In genomic region chr13:23543965-23544786, GRCm38 (mm10) we compare ENCODE assay signal across 8 mouse cellular contexts. TPM values are rescaled to one million over a fixed set of nuclear protein-coding genes. Genes with fewer than 3 reads are reported as not detected.
A peak's percentile ranks its signal among the peaks of the same experiment; 100 is the strongest.
DNase-seq lines count a peak whose midpoint lies in the region; ATAC-seq and TF ChIP-seq lines count a peak whose summit lies in the region.

TSS of gene Hist1h3f (plus strand) at chr13:23544052.

- 0 out of 2 replicates have a peak, but pooled peaks have one; percentile 6 for TF ChIP-seq EP300 in ES-Bruce4 (IDR thresholded peaks at IDR 0.05; ENCODE audit: insufficient read depth, low read depth, low read length)

- ATAC-seq in heart, embryonic 15.5 days (replicated peaks; ENCODE audit: insufficient number of reproducible peaks, insufficient read depth, low FRiP score, low read depth) = peak; percentile 88
- peak; percentile 75 for ATAC-seq in liver, embryonic 13.5 days (ENCODE audit: low read depth)

- H3K4me1 ChIP-seq in ES-Bruce4 (ENCODE audit: control insufficient read depth, insufficient read depth, low read length) = peaks cover under 1% of the 10 kb centered on the region
- H3K4me1 ChIP-seq in forebrain, embryonic 10.5 days = peaks cover 26% of the 10 kb centered on the region
- H3K4me1 ChIP-seq in heart, embryonic 15.5 days (replicated peaks) = peaks cover 5% of the 10 kb centered on the region; the same call in 1 of the 2 replicates
- peaks cover 29% of the 10 kb centered on the region for H3K4me1 ChIP-seq in liver, embryonic 13.5 days (replicated peaks)

- H3K9ac ChIP-seq in ES-Bruce4 (ENCODE audit: low read depth, poor library complexity, severe bottlenecking) = peak within 1 kb of the TSS; percentile 84
- H3K9ac ChIP-seq in heart, embryonic 15.5 days = peak within 1 kb of the TSS; percentile 65
- H3K9ac ChIP-seq in liver, embryonic 13.5 days = peak within 1 kb of the TSS; percentile 90

- peak within 1 kb of the TSS; percentile 75 for H3K27ac ChIP-seq in ES-Bruce4 (ENCODE audit: insufficient read depth, low read length)
- H3K27ac ChIP-seq in forebrain, embryonic 10.5 days = peak within 1 kb of the TSS; percentile 95
- peak within 1 kb of the TSS; percentile 92 for H3K27ac ChIP-seq in heart, embryonic 15.5 days
- peak within 1 kb of the TSS; percentile 98 for H3K27ac ChIP-seq in liver, embryonic 13.5 days

- no peaks in the 10 kb centered on the region for H3K36me3 ChIP-seq in ES-Bruce4 (ENCODE audit: control insufficient read depth, insufficient read depth, low read length, poor library complexity, severe bottlenecking)
- no peaks in the 10 kb centered on the region for H3K36me3 ChIP-seq in forebrain, embryonic 10.5 days (replicated peaks)
- H3K36me3 ChIP-seq in heart, embryonic 15.5 days = no peaks in the 10 kb centered on the region
- no peaks in the 10 kb centered on the region for H3K36me3 ChIP-seq in liver, embryonic 13.5 days

- peak; percentile 86 for TF ChIP-seq POLR2A in ES-Bruce4 (IDR thresholded peaks at IDR 0.05; ENCODE audit: insufficient read depth, low read length)

- peak; percentile 93 for DNase-seq in c-Kit-negative CD71-positive TER-119-positive erythroid progenitor cells, embryonic 14.5 days (ENCODE audit: low read depth, low spot score)
- DNase-seq in forebrain, embryonic 10.5 days (ENCODE audit: extremely low spot score, low spot score) = peak; percentile 58
- DNase-seq in kidney, postnatal 14 days = peak; percentile 88
- DNase-seq in liver, embryonic 13.5 days = peak; percentile 86
- DNase-seq in natural killer cell, adult 2 months (ENCODE audit: low spot score in 2 of 2) = peak; percentile 86 to 88
- peak; percentile 78 for DNase-seq in testis, postnatal 14 days (ENCODE audit: low spot score)

- H3K9me3 ChIP-seq in ES-Bruce4 (replicated peaks; ENCODE audit: control insufficient read depth, insufficient read depth, low read length, poor library complexity, severe bottlenecking) = no peaks in the 10 kb centered on the region
- H3K9me3 ChIP-seq in forebrain, embryonic 10.5 days = no peaks in the 10 kb centered on the region
- H3K9me3 ChIP-seq in heart, embryonic 15.5 days (replicated peaks) = no peaks in the 10 kb centered on the region
- H3K9me3 ChIP-seq in liver, embryonic 13.5 days (replicated peaks) = no peaks in the 10 kb centered on the region

- no peaks in the 10 kb centered on the region for H3K27me3 ChIP-seq in ES-Bruce4 (ENCODE audit: control insufficient read depth, insufficient read depth, low read length, poor library complexity, severe bottlenecking)
- H3K27me3 ChIP-seq in forebrain, embryonic 10.5 days (ENCODE audit: poor library complexity, severe bottlenecking) = no peaks in the 10 kb centered on the region
- no peaks in the 10 kb centered on the region for H3K27me3 ChIP-seq in heart, embryonic 15.5 days
- no peaks in the 10 kb centered on the region for H3K27me3 ChIP-seq in liver, embryonic 13.5 days

- peak within 1 kb of the TSS; percentile 88 for H3K4me3 ChIP-seq in ES-Bruce4 (ENCODE audit: low read depth, low read length)
- peak within 1 kb of the TSS; percentile 57 for H3K4me3 ChIP-seq in forebrain, embryonic 10.5 days
- peak within 1 kb of the TSS; percentile 58 for H3K4me3 ChIP-seq in heart, embryonic 15.5 days
- H3K4me3 ChIP-seq in liver, embryonic 13.5 days (replicated peaks) = peak within 1 kb of the TSS; percentile 67

- peak within 1 kb of the TSS; percentile 77 for H3K4me2 ChIP-seq in heart, embryonic 15.5 days
- H3K4me2 ChIP-seq in liver, embryonic 13.5 days = peak within 1 kb of the TSS; percentile 73

- 1% methylated on average over 28 of the region's 45 CpGs for WGBS in forebrain, embryonic 10.5 days
- 1% methylated on average over 27 of the region's 45 CpGs for WGBS in heart, embryonic 15.5 days
- WGBS in liver, embryonic 13.5 days (ENCODE audit: insufficient replicate concordance) = under 1% methylated on average over 28 of the region's 45 CpGs

- TF ChIP-seq CTCF in ES-Bruce4 (IDR thresholded peaks at IDR 0.05; ENCODE audit: low read depth, low read length) = no peak

RNA-seq across cellular contexts. Expression of gene Hist1h3f, which starts in this region (rescaled TPM):
- 1.5 TPM in 1 of 2 replicates, not detected in the other for polyA plus RNA-seq in ES-Bruce4 (2011; ENCODE audit: insufficient read depth, insufficient read length, low read depth, missing spikeins)
- 1.00 and 1.7 TPM in 2 replicates for polyA plus RNA-seq in forebrain, embryonic 10.5 days (2016; fragmentation: Nextera tagmentation; extraction: Ambion mirVana)
- polyA plus RNA-seq in heart, embryonic 15.5 days (2015; fragmentation: Nextera tagmentation; extraction: Ambion mirVana) = 0.16 and 0.25 TPM in 2 replicates
- polyA plus RNA-seq in liver, embryonic 13.5 days (2015; fragmentation: Nextera tagmentation; extraction: Ambion mirVana) = 1.1 and 2.1 TPM in 2 replicates

Comparison
In these comparisons a context has a peak if more than half of its experiments do, and no peak if none do; other contexts are left out.
1. Peak in every context shown above with its lines: DNase-seq, ATAC-seq, H3K4me3 ChIP-seq and H3K27ac ChIP-seq.
2. Peak in ATAC-seq, H3K4me3 ChIP-seq, H3K27ac ChIP-seq, H3K9ac ChIP-seq and H3K4me2 ChIP-seq in heart, embryonic 15.5 days; RNA of the gene not detected or under 1 TPM.